Mouse (Mus musculus) forebrain, embryonic 13.5 days (tissue): Measurements from ENCODE around the gene Asphd2. TPM values are rescaled to one million over a fixed set of nuclear protein-coding genes. Genes with fewer than 3 reads are reported as not detected.

Source experiments
- ATAC-seq: fragments of 200-750 bp; cut with Nextera tagmentation; 2 replicates; pipeline ENCODE4 v1.8.0; 2017
- H3K27ac ChIP-seq: fragments of 300-500 bp; sonication (generic); 2 replicates; pipeline ENCODE4 v1.5.1; 2015; ENCODE audit warnings: inconsistent platforms, mild to moderate bottlenecking, moderate library complexity
- H3K27me3 ChIP-seq: fragments of 300-500 bp; sonication (generic); 2 replicates; pipeline ENCODE4 v1.6.1; 2015; ENCODE audit warnings: mild to moderate bottlenecking, inconsistent platforms
- H3K36me3 ChIP-seq: fragments of 300-500 bp; sonication (generic); 2 replicates; pipeline ENCODE4 v1.6.1; 2015; ENCODE audit warnings: mild to moderate bottlenecking, inconsistent platforms; ENCODE audit not compliant: poor library complexity, severe bottlenecking
- H3K4me1 ChIP-seq: fragments of 300-500 bp; sonication (generic); 2 replicates; pipeline ENCODE4 v1.6.1; 2015; ENCODE audit warnings: inconsistent platforms
- H3K4me2 ChIP-seq: fragments of 300-500 bp; sonication (generic); 2 replicates; pipeline ENCODE4 v1.6.1; 2015; ENCODE audit warnings: inconsistent platforms, mild to moderate bottlenecking, moderate library complexity
- H3K4me3 ChIP-seq: fragments of 300-500 bp; sonication (generic); 2 replicates; pipeline ENCODE4 v1.5.1; 2015; ENCODE audit warnings: mild to moderate bottlenecking, inconsistent platforms
- H3K9ac ChIP-seq: fragments of 300-500 bp; sonication (generic); 2 replicates; pipeline ENCODE4 v1.6.1; 2015; ENCODE audit warnings: mild to moderate bottlenecking, inconsistent platforms
- H3K9me3 ChIP-seq: fragments of 300-500 bp; sonication (generic); replicated peaks from 2 replicates; pipeline ENCODE4 v1.6.1; 2016; ENCODE audit warnings: inconsistent platforms
- WGBS: fragments of 180-500 bp; shearing (Covaris S2); methylation state at CpG from one replicate; pipeline ENCODE4 v1.1.7; 2015; 5-methylcytosine and 5-hydroxymethylcytosine counted together
- polyA plus RNA-seq: library from polyadenylated mRNA; unstranded; fragments of >200 nt; fragmentation: Nextera tagmentation; extraction: Ambion mirVana; gene quantifications from 2 replicates; pipeline ENCODE4 v1.2.1, GENCODE M21; 2015

Gene Asphd2
- polyA plus RNA-seq, 1 experiment from 2014 or later = 23.8 TPM

GRCm38 (mm10) chr5:112411514-112412335 is 17.1 kb upstream of the Asphd2 start:
- Histone ChIP-seq H3K9me3 (no peaks in the 10 kb centered on the region), H3K27ac (peak overlapping the region; percentile 68), H3K36me3 (no peaks in the 10 kb centered on the region), H3K4me2 (peak overlapping the region; percentile 50), H3K4me3 (0 out of 2 replicates have a peak overlapping the region, but pooled peaks have one; percentile 10), H3K4me1 (peaks cover 29% of the 10 kb centered on the region), H3K27me3 (no peaks in the 10 kb centered on the region), H3K9ac (peak overlapping the region; percentile 10)
- peak; percentile 77 for ATAC-seq
- 19% methylated on average over 19 of the region's 19 CpGs for WGBS

- H3K4me3 ChIP-seq = no peak overlapping the region
- H3K27ac ChIP-seq = peak overlapping the region; percentile 68
- no peaks in the 10 kb centered on the region for H3K9me3 ChIP-seq
- H3K9ac ChIP-seq = 0 out of 2 replicates have a peak overlapping the region, but pooled peaks have one; percentile 10
- peaks cover 29% of the 10 kb centered on the region for H3K4me1 ChIP-seq
- peak overlapping the region; percentile 50 for H3K4me2 ChIP-seq
- H3K27me3 ChIP-seq = no peaks in the 10 kb centered on the region
- 28% methylated on average over 11 of the region's 11 CpGs for WGBS
- ATAC-seq = 0 out of 2 replicates have a peak, but pooled peaks have one; percentile 20
- no peaks in the 10 kb centered on the region for H3K36me3 ChIP-seq
Observed at GRCm38 (mm10) chr5:112411072-112411471, 16.4 kb upstream of the Asphd2 start.

- Histone ChIP-seq H3K4me3 (no peak overlapping the region), H3K27me3 (no peaks in the 10 kb centered on the region), H3K4me1 (peaks cover 29% of the 10 kb centered on the region), H3K4me2 (no peak overlapping the region), H3K36me3 (no peaks in the 10 kb centered on the region), H3K9me3 (no peaks in the 10 kb centered on the region), H3K9ac (no peak overlapping the region), H3K27ac (0 out of 2 replicates have a peak overlapping the region, but pooled peaks have one; percentile 7)
- ATAC-seq = no peak
- WGBS = 71% methylated on average over 5 of the region's 5 CpGs
Observed at GRCm38 (mm10) chr5:112409274-112409673, 14.6 kb upstream of the Asphd2 start.

GRCm38 (mm10) chr5:112406017-112406416 is 11.4 kb upstream of the Asphd2 start:
- peaks cover 15% of the 10 kb centered on the region for H3K4me1 ChIP-seq
- H3K9me3 ChIP-seq = no peaks in the 10 kb centered on the region
- no peak overlapping the region for H3K27ac ChIP-seq
- H3K27me3 ChIP-seq = no peaks in the 10 kb centered on the region
- ATAC-seq = no peak
- no peak overlapping the region for H3K9ac ChIP-seq
- no peaks in the 10 kb centered on the region for H3K36me3 ChIP-seq
- H3K4me2 ChIP-seq = no peak overlapping the region
- whole genome bisulfite sequencing = 74% methylated on average over 3 of the region's 3 CpGs
- H3K4me3 ChIP-seq = no peak overlapping the region

- Histone ChIP-seq H3K4me2 (no peak overlapping the region), H3K4me1 (no peaks in the 10 kb centered on the region), H3K27ac (no peak overlapping the region), H3K9ac (no peak overlapping the region), H3K4me3 (no peak overlapping the region), H3K27me3 (no peaks in the 10 kb centered on the region), H3K9me3 (no peaks in the 10 kb centered on the region), H3K36me3 (no peaks in the 10 kb centered on the region)
- no peak for ATAC-seq
- WGBS = 86% methylated on average over 3 of the region's 3 CpGs
Observed at GRCm38 (mm10) chr5:112402437-112402836, 7.8 kb upstream of the Asphd2 start.

GRCm38 (mm10) chr5:112399284-112399683 is 4.6 kb upstream of the Asphd2 start:
- Histone ChIP-seq H3K4me2 (no peak overlapping the region), H3K9me3 (no peaks in the 10 kb centered on the region), H3K36me3 (no peaks in the 10 kb centered on the region), H3K9ac (no peak overlapping the region), H3K27ac (no peak overlapping the region), H3K4me1 (peaks cover 17% of the 10 kb centered on the region), H3K27me3 (no peaks in the 10 kb centered on the region), H3K4me3 (no peak overlapping the region)
- 81% methylated on average over 10 of the region's 10 CpGs for WGBS
- no peak for ATAC-seq

- Histone ChIP-seq H3K27me3 (no peaks in the 10 kb centered on the region), H3K4me2 (peak overlapping the region; percentile 13; the same call in 1 of the 2 replicates), H3K4me3 (no peak overlapping the region), H3K9ac (no peak overlapping the region), H3K4me1 (peaks cover 47% of the 10 kb centered on the region), H3K27ac (peak overlapping the region; percentile 93), H3K36me3 (peaks cover 10% of the 10 kb centered on the region), H3K9me3 (no peaks in the 10 kb centered on the region)
- WGBS = 73% methylated on average over 18 of the region's 18 CpGs
- ATAC-seq = no peak
Observed at GRCm38 (mm10) chr5:112396066-112396465, 1.4 kb upstream of the Asphd2 start.

GRCm38 (mm10) chr5:112394415-112394763 is 277 bp downstream of the Asphd2 start:
- peaks cover 58% of the 10 kb centered on the region for H3K4me1 ChIP-seq
- WGBS = 1% methylated on average over 15 of the region's 28 CpGs
- ATAC-seq = peak; percentile 79

GRCm38 (mm10) chr5:112393741-112394414 is 788 bp downstream of the Asphd2 start:
- Histone ChIP-seq H3K36me3 (peaks cover 30% of the 10 kb centered on the region), H3K4me3 (peak overlapping the region; percentile 70), H3K27me3 (no peaks in the 10 kb centered on the region), H3K4me1 (peaks cover 62% of the 10 kb centered on the region), H3K9ac (peak overlapping the region; percentile 82), H3K9me3 (no peaks in the 10 kb centered on the region), H3K4me2 (peak overlapping the region; percentile 89), H3K27ac (no peak overlapping the region)
- peak; percentile 44 for ATAC-seq
- WGBS = 8% methylated on average over 18 of the region's 18 CpGs

More at GRCm38 (mm10) chr5:112394415-112394763, 277 bp downstream of the Asphd2 start:
- peak overlapping the region; percentile 93; the same call in 1 of the 2 replicates for H3K27ac ChIP-seq
- H3K36me3 ChIP-seq = peaks cover 25% of the 10 kb centered on the region
- H3K27me3 ChIP-seq = no peaks in the 10 kb centered on the region
- H3K9ac ChIP-seq = peak overlapping the region; percentile 82
- H3K4me3 ChIP-seq = peak overlapping the region; percentile 70
- H3K4me2 ChIP-seq = peak overlapping the region; percentile 89
- no peaks in the 10 kb centered on the region for H3K9me3 ChIP-seq

GRCm38 (mm10) chr5:112391676-112392323 is 2.9 kb downstream of the Asphd2 start:
- no peak overlapping the region for H3K27ac ChIP-seq
- ATAC-seq = no peak
- 0 out of 2 replicates have a peak overlapping the region, but pooled peaks have one; percentile 5 for H3K4me2 ChIP-seq
- 64% methylated on average over 27 of the region's 27 CpGs for WGBS
- no peak overlapping the region for H3K9ac ChIP-seq
- H3K27me3 ChIP-seq = no peaks in the 10 kb centered on the region
- no peaks in the 10 kb centered on the region for H3K9me3 ChIP-seq
- H3K36me3 ChIP-seq = peaks cover 51% of the 10 kb centered on the region
- no peak overlapping the region for H3K4me3 ChIP-seq
- peaks cover 65% of the 10 kb centered on the region for H3K4me1 ChIP-seq

GRCm38 (mm10) chr5:112391002-112391401 is 3.7 kb downstream of the Asphd2 start:
- Histone ChIP-seq H3K27ac (no peak overlapping the region), H3K36me3 (peaks cover 59% of the 10 kb centered on the region), H3K9me3 (no peaks in the 10 kb centered on the region), H3K9ac (0 out of 2 replicates have a peak overlapping the region, but pooled peaks have one; percentile 3), H3K4me2 (no peak overlapping the region; the same call in 1 of the 2 replicates), H3K27me3 (no peaks in the 10 kb centered on the region), H3K4me3 (no peak overlapping the region), H3K4me1 (peaks cover 59% of the 10 kb centered on the region)
- 72% methylated on average over 16 of the region's 16 CpGs for WGBS
- no peak for ATAC-seq

- ATAC-seq = no peak
- Histone ChIP-seq H3K4me3 (no peak overlapping the region), H3K36me3 (peaks cover 75% of the 10 kb centered on the region), H3K9ac (no peak overlapping the region), H3K4me1 (peaks cover 48% of the 10 kb centered on the region), H3K27me3 (no peaks in the 10 kb centered on the region), H3K4me2 (no peak overlapping the region), H3K9me3 (no peaks in the 10 kb centered on the region), H3K27ac (no peak overlapping the region)
- 78% methylated on average over 9 of the region's 9 CpGs for WGBS
Observed at GRCm38 (mm10) chr5:112389352-112389751, 5.3 kb downstream of the Asphd2 start.
